Mouse (Mus musculus) embryonic facial prominence, embryonic 12.5 days (tissue): ENCODE measurements around the gene Itgb2. TPM values are rescaled to one million over a fixed set of nuclear protein-coding genes. Genes with fewer than 3 reads are reported as not detected.

Experiments used
- ATAC-seq: fragments of 200-750 bp; cut with Nextera tagmentation; 2 replicates; pipeline ENCODE4 v1.8.0; 2017; ENCODE audit not compliant: insufficient number of reproducible peaks, insufficient read depth, low FRiP score, low TSS enrichment
- H3K27ac ChIP-seq: fragments of 300-500 bp; sonication (generic); 2 replicates; pipeline ENCODE4 v1.5.1; 2016; ENCODE audit warnings: mild to moderate bottlenecking
- H3K27me3 ChIP-seq: fragments of 300-500 bp; sonication (generic); 2 replicates; pipeline ENCODE4 v1.6.1; 2016; ENCODE audit warnings: mild to moderate bottlenecking, moderate library complexity
- H3K36me3 ChIP-seq: fragments of 300-500 bp; sonication (generic); 2 replicates; pipeline ENCODE4 v1.6.1; 2016; ENCODE audit warnings: mild to moderate bottlenecking
- H3K4me1 ChIP-seq: fragments of 300-500 bp; sonication (generic); 2 replicates; pipeline ENCODE4 v1.6.1; 2016
- H3K4me2 ChIP-seq: fragments of 300-500 bp; sonication (generic); replicated peaks from 2 replicates; pipeline ENCODE4 v1.6.1; 2016; ENCODE audit warnings: mild to moderate bottlenecking, moderate library complexity
- H3K4me3 ChIP-seq: fragments of 300-500 bp; sonication (generic); 2 replicates; pipeline ENCODE4 v1.5.1; 2016; ENCODE audit warnings: mild to moderate bottlenecking
- H3K9ac ChIP-seq: fragments of 300-500 bp; sonication (generic); 2 replicates; pipeline ENCODE4 v1.6.1; 2016; ENCODE audit warnings: mild to moderate bottlenecking, moderate library complexity
- H3K9me3 ChIP-seq: fragments of 300-500 bp; sonication (generic); 2 replicates; pipeline ENCODE4 v1.6.1; 2016; ENCODE audit warnings: mild to moderate bottlenecking, moderate library complexity
- WGBS: fragments of 180-500 bp; shearing (Covaris S2); methylation state at CpG from one replicate; pipeline ENCODE4 v1.1.7; 2016; 5-methylcytosine and 5-hydroxymethylcytosine counted together
- polyA plus RNA-seq: library from polyadenylated mRNA; unstranded; fragments of >200 nt; fragmentation: Nextera tagmentation; extraction: Ambion mirVana; gene quantifications from 2 replicates; pipeline ENCODE4 v1.2.1, GENCODE M21; 2016

Gene Itgb2
- polyA plus RNA-seq, 1 experiment from 2014 or later, result 1.3 TPM

GRCm38 (mm10) chr10:77591546-77591945 lies 61.5 kb downstream of the Itgb2 start:
- H3K9me3 ChIP-seq, result no peaks in the 10 kb centered on the region
- peaks cover 95% of the 10 kb centered on the region for H3K36me3 ChIP-seq
- 82% methylated on average over 6 of the region's 6 CpGs for WGBS
- no peak overlapping the region for H3K4me2 ChIP-seq
- H3K4me1 ChIP-seq, result no peaks in the 10 kb centered on the region
- no peak overlapping the region for H3K4me3 ChIP-seq
- no peak for ATAC-seq
- no peak overlapping the region for H3K27ac ChIP-seq
- no peaks in the 10 kb centered on the region for H3K27me3 ChIP-seq
- H3K9ac ChIP-seq, result no peak overlapping the region

DNA sequence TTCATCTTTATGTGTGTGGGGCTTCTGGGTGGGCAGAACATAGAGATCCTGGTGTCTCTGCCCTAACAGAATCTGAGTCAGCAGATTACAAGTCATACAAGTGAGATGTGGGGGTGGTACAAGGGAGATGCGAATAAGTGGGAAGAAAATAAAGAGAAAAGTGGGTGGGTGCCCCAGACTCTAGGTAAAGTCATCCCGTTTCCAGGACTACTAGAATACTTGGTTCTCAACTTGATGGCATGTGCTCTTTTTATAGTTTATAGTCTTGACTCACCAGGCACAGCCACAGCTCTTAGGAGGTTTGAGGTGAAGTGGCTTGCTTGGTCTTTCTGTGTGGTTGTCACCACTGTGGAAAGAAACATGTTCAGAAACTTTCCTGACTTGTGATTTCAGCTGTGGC lies 66.0 kb downstream of the Itgb2 start:
- Histone ChIP-seq H3K4me3 (no peak overlapping the region), H3K9me3 (no peaks in the 10 kb centered on the region), H3K4me1 (no peaks in the 10 kb centered on the region), H3K4me2 (no peak overlapping the region), H3K36me3 (peaks cover 76% of the 10 kb centered on the region), H3K9ac (no peak overlapping the region), H3K27me3 (no peaks in the 10 kb centered on the region), H3K27ac (no peak overlapping the region)
- 88% methylated on average over 2 of the region's 2 CpGs for WGBS
- no peak for ATAC-seq

GRCm38 (mm10) chr10:77603021-77603420 lies 73.0 kb downstream of the Itgb2 start:
- ATAC-seq, result no peak
- no peaks in the 10 kb centered on the region for H3K27me3 ChIP-seq
- H3K27ac ChIP-seq, result no peak overlapping the region
- H3K36me3 ChIP-seq, result peaks cover 16% of the 10 kb centered on the region
- no peak overlapping the region for H3K9ac ChIP-seq
- WGBS, result 57% methylated on average over 4 of the region's 4 CpGs
- peaks cover 5% of the 10 kb centered on the region; the same call in 1 of the 2 replicates for H3K9me3 ChIP-seq
- H3K4me1 ChIP-seq, result peaks cover 13% of the 10 kb centered on the region
- H3K4me2 ChIP-seq, result no peak overlapping the region
- no peak overlapping the region for H3K4me3 ChIP-seq

DNA sequence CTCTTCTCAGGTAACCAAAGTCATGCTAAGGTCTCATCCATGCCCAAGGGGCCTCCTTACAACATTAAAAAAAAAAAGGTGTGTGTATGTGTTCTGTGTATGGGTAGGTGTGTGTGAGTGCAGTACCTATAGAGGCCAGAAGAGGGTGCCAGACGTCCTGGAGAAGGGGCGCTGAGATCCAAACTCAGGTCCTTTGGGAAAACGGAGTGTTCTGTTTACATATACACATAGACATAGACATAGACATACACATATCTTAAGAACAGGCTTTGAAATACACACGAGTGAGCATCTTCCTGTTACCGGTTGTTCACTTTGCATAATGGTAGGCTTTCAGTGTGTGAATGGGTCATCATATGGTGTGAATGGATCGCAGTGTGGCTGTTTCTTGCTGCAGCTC lies 74.1 kb downstream of the Itgb2 start:
- no peak overlapping the region for H3K4me3 ChIP-seq
- H3K9me3 ChIP-seq, result peaks cover 5% of the 10 kb centered on the region; the same call in 1 of the 2 replicates
- no peak for ATAC-seq
- peaks cover 10% of the 10 kb centered on the region; the same call in 1 of the 2 replicates for H3K36me3 ChIP-seq
- H3K27me3 ChIP-seq, result no peaks in the 10 kb centered on the region
- H3K9ac ChIP-seq, result no peak overlapping the region
- WGBS, result 88% methylated on average over 6 of the region's 6 CpGs
- no peak overlapping the region for H3K27ac ChIP-seq
- H3K4me1 ChIP-seq, result peaks cover 16% of the 10 kb centered on the region
- H3K4me2 ChIP-seq, result no peak overlapping the region

DNA sequence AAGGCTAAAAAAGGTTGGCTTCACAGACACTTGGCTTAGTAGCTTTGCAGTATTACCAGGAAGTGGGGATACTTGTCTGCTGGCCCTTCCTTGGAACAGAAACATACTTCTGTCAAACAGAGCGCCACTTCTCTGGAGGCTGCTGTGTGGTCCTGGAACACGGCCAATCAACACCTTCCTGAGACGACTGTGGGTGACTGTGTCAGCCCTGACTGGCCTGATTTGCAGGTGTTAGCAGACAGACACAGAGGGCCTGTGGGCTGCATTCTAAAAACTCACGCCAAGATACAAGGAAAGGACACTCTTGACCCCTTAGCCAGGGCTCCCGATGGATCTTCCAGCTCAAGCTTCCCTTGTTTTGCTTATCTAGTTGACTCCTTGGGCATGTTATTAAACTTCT lies 74.9 kb downstream of the Itgb2 start:
- WGBS, result 87% methylated on average over 5 of the region's 5 CpGs
- peaks cover 16% of the 10 kb centered on the region for H3K4me1 ChIP-seq
- H3K9me3 ChIP-seq, result peaks cover 5% of the 10 kb centered on the region; the same call in 1 of the 2 replicates
- no peaks in the 10 kb centered on the region for H3K27me3 ChIP-seq
- H3K27ac ChIP-seq, result peak overlapping the region; percentile 95; the same call in 1 of the 2 replicates
- H3K36me3 ChIP-seq, result peaks cover 11% of the 10 kb centered on the region
- H3K4me2 ChIP-seq, result no peak overlapping the region
- no peak overlapping the region for H3K9ac ChIP-seq
- no peak overlapping the region for H3K4me3 ChIP-seq
- ATAC-seq, result no peak

DNA sequence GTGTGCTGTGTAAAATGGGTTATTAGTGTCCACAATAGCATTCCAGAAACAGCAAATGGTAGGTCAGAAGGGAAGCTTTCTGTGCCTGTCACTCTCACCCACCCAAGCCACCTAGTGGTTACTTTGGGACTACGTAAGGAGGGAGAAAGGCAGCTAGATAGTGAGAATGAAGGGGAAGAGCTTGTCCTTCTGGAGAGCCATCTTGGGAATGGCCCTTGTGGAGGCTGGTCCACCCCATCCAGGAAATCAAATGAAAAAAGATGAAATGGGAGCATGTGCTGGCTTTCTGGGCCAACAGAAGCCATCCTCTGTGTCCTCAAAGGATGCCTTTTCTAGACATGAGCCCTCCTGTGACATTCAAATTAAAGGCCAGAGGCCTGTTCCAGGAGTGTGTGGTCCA lies 75.3 kb downstream of the Itgb2 start:
- Histone ChIP-seq H3K36me3 (peaks cover 15% of the 10 kb centered on the region), H3K27me3 (no peaks in the 10 kb centered on the region), H3K4me2 (peak overlapping the region; percentile 91), H3K4me1 (peaks cover 16% of the 10 kb centered on the region), H3K9me3 (peaks cover 5% of the 10 kb centered on the region; the same call in 1 of the 2 replicates), H3K9ac (peak overlapping the region; percentile 85), H3K27ac (peak overlapping the region; percentile 95), H3K4me3 (peak overlapping the region; percentile 74)
- WGBS, result 39% methylated on average over 1 of the region's 1 CpGs
- 0 out of 2 replicates have a peak, but pooled peaks have one; percentile 4 for ATAC-seq

DNA sequence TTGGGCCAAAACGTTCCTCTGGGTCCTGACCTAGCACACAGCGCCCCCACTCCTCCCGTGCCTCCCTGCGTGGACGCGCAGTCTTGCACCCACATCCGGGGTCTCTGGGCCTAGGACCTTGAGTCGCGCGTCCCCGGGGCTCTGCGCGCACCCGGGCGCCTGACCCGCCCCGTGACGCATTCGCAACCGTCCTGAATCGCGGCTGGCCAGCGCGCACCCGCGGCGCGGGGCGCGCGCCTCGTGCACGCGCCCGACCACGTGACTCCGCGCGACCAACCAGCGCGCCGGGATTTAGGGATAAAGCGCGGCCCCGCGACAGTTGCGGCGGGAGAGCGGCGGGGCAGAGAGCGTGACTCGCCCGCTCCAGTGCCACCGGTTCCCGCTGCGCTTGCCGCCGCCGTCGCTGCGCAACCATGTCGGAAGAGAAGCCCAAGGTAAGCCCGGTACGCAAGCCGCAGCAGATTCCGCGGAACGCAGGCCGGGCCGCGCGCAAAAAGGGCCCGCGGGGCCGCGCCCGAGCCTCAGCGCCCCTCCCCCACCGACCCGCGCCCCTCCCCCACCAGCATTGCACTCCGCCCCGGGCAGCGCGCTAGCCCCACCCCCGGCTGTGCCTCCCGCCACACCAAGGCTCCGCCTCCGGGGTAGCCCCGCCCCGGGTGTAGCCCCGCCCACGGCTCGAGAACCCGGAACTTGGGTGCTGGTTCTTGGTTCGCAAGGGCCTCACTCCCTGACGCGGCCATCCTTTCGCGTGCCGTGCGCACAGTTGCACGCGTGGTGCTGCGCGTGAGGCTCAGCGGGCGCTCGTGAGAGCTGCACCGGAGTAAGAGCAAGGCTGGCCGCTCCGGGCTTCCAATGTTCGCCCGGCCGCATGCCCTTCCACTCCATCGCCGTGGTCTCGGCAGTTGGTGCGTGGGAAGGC lies 76.1 kb downstream of the Itgb2 start, which contains the start of the genes Sumo3 and Gm49325:
TSS of gene Sumo3 (plus strand) at position 190 of the 919 bp plus-strand sequence.
TSS of gene Gm49325 (plus strand) at position 290 of the 919 bp plus-strand sequence.
- ATAC-seq, result peak; percentile 73
- Histone ChIP-seq H3K4me2 (peak within 1 kb of the TSS; percentile 91), H3K4me1 (peaks cover 16% of the 10 kb centered on the region), H3K36me3 (peaks cover 23% of the 10 kb centered on the region), H3K9ac (peak within 1 kb of the TSS; percentile 85), H3K4me3 (peak within 1 kb of the TSS; percentile 74), H3K27me3 (no peaks in the 10 kb centered on the region), H3K9me3 (peaks cover 5% of the 10 kb centered on the region; the same call in 1 of the 2 replicates), H3K27ac (peak within 1 kb of the TSS; percentile 95)
- WGBS, result under 1% methylated on average over 105 of the region's 119 CpGs

- Histone ChIP-seq H3K4me1 (peaks cover 16% of the 10 kb centered on the region), H3K27ac (peak overlapping the region; percentile 95; the same call in 1 of the 2 replicates), H3K36me3 (peaks cover 30% of the 10 kb centered on the region), H3K27me3 (no peaks in the 10 kb centered on the region), H3K9ac (peak overlapping the region; percentile 85), H3K4me3 (peak overlapping the region; percentile 74), H3K9me3 (peaks cover 5% of the 10 kb centered on the region; the same call in 1 of the 2 replicates), H3K4me2 (peak overlapping the region; percentile 91)
- WGBS, result 37% methylated on average over 7 of the region's 7 CpGs
- no peak for ATAC-seq
Measured at GRCm38 (mm10) chr10:77606855-77607254, 76.8 kb downstream of the Itgb2 start.

DNA sequence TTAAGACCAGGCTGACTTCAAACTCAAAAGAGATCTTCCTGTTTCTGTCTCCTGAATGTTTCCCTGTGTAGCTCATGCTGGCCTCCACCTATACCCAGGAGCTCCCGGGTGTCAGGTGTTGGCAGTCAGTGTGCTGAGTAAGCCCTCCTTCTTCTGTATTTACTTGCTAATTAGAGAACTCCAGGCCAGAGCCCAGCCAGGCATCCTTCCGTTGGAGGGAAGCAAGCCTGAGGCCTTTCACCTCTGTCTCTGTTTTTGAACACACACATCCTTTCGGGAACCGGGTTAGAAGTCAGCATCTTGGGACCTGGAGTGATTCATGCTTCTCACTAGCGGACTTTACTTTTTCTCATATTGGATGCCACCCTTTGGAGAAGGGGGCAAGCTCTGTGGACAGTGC lies 77.4 kb downstream of the Itgb2 start:
- Histone ChIP-seq H3K4me1 (peaks cover 16% of the 10 kb centered on the region), H3K27me3 (no peaks in the 10 kb centered on the region), H3K27ac (no peak overlapping the region), H3K4me2 (peak overlapping the region; percentile 91), H3K36me3 (peaks cover 36% of the 10 kb centered on the region), H3K9me3 (peaks cover 5% of the 10 kb centered on the region; the same call in 1 of the 2 replicates), H3K4me3 (peak overlapping the region; percentile 74), H3K9ac (0 out of 2 replicates have a peak overlapping the region, but pooled peaks have one; percentile 24)
- 72% methylated on average over 5 of the region's 5 CpGs for WGBS
- ATAC-seq, result no peak

GRCm38 (mm10) chr10:77608589-77608988 lies 78.5 kb downstream of the Itgb2 start:
- ATAC-seq, result no peak
- Histone ChIP-seq H3K36me3 (peaks cover 47% of the 10 kb centered on the region), H3K9ac (no peak overlapping the region), H3K27ac (no peak overlapping the region), H3K4me2 (no peak overlapping the region), H3K9me3 (peaks cover 5% of the 10 kb centered on the region; the same call in 1 of the 2 replicates), H3K4me3 (no peak overlapping the region), H3K27me3 (no peaks in the 10 kb centered on the region), H3K4me1 (peaks cover 16% of the 10 kb centered on the region)
- WGBS, result 95% methylated on average over 8 of the region's 8 CpGs

DNA sequence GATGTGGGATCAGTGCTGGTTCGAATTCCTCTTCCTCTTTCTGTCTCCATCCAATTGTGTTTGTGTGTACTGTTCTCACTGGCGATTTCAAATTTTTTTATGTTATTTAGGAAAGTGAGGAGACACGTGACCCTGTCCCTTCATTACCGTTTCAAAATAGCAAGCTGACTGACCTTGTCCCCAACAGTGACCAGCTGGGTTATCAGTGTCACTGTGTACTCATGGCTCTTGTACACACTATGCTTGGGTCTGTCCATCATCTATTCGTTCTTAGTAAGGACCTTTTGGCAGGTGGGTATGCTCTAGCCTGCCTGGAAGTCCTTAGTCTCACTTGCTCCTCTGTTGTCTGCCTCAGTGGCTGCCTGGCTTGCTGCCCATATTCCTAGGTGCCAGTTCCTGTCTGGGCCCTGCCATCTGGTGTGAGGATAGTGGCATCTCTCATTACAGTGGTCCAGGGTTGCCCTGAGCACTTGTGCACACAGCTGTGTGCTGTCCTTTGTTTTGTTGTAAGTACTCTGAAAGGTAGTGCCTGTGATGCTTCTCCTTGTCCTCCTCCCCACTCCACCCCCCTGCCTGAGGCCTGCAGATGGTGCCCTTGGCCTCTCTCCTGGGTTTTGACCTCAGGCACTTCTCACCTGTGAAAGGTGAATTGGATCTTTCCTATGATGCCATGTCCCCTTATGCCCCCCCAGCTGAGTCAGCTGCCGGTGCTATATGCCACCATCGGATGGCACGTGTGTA lies 80.3 kb downstream of the Itgb2 start:
- Histone ChIP-seq H3K4me2 (no peak overlapping the region), H3K27me3 (no peaks in the 10 kb centered on the region), H3K27ac (no peak overlapping the region), H3K9ac (no peak overlapping the region), H3K4me1 (peaks cover 16% of the 10 kb centered on the region), H3K4me3 (no peak overlapping the region), H3K36me3 (peaks cover 62% of the 10 kb centered on the region), H3K9me3 (no peaks in the 10 kb centered on the region)
- ATAC-seq, result no peak
- 88% methylated on average over 8 of the region's 8 CpGs for WGBS
